Mouse (Mus musculus) G1E (cell line): ENCODE measurements around the gene Psat1.

Experiments used
- CTCF ChIP-seq: IDR thresholded peaks from 2 replicates; pipeline ENCODE4 v1.5.1; 2012; ENCODE audit warnings: low read depth, low read length, inconsistent platforms, mixed read lengths
- GATA1 ChIP-seq: IDR thresholded peaks from 2 replicates; pipeline ENCODE4 v1.6.1; 2012; ENCODE audit warnings: borderline replicate concordance, low read length, inconsistent platforms, mixed read lengths
- GATA2 ChIP-seq: IDR thresholded peaks from 2 replicates; pipeline ENCODE4 v1.6.1; 2012; ENCODE audit warnings: low read depth, low read length, inconsistent platforms, borderline replicate concordance
- POLR2AphosphoS5 ChIP-seq: IDR thresholded peaks from 2 replicates; pipeline ENCODE4 v1.6.1; 2012; ENCODE audit warnings: low read depth, low read length, inconsistent platforms; ENCODE audit not compliant: insufficient replicate concordance
- TAL1 ChIP-seq: conservative IDR thresholded peaks from 2 replicates; pipeline ENCODE4 v1.6.1; 2012; ENCODE audit warnings: low read depth, low read length, inconsistent platforms, mixed read lengths

GRCm38 (mm10) chr19:15962313-15962712 is 15.2 kb upstream of the Psat1 start:
- TF ChIP-seq CTCF (no peak), GATA1 (no peak), TAL1 (no peak), POLR2AphosphoS5 (no peak), GATA2 (no peak)
